Mouse (Mus musculus): ENCODE measurements at regions not wholly inside any gene's neighbourhood (a gene's known extent, or its start where the extent isn't known, plus 50 kb on each side); places are given as distances from the start of the nearest gene placed in this dataset.
A peak's percentile ranks its signal among the peaks of the same experiment; 100 is the strongest.

DNA sequence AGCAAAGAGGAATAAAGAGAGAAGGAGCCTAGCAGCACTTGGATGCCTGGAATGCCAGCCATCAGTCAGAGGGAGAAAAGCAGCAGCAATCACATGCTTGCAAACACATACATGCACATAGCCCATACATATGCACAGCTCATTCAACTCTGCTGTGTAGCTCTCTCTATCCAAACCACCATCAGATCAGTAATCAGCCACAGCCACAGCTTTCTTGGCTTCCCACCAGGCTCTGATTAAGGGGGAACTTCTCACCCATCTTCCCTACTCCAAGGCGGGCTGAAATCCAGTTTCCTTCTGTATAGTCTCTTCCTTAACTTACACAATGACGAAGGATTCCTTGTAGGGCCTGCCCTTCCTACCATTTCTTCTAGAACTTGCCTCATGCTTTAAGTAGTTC, 229.8 kb upstream of the Ncam1 start:
- no peak for DNase-seq (ENCODE audit: low spot score in 2 of 2)

DNA sequence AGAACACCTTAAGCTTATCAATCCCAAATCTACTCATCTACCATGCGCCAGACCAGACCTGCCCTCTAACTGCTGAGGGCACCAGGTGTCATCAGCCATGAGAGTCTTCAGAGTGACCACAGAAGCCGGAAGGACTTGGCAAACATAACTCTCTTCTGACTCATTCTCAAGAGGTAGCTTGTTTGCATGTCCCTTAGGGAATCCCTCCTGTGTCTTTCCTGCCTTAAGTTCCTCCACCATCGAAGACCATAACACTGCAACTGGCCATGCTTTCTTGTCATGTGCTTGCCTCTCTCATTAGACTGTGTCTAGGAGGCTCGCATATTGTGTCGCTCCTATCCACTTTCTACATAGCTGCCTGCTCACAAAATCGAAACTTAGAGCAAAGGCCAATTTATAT, 226.1 kb upstream of the Ncam1 start:
- DNase-seq (ENCODE audit: low spot score in 2 of 2) = no peak

DNA sequence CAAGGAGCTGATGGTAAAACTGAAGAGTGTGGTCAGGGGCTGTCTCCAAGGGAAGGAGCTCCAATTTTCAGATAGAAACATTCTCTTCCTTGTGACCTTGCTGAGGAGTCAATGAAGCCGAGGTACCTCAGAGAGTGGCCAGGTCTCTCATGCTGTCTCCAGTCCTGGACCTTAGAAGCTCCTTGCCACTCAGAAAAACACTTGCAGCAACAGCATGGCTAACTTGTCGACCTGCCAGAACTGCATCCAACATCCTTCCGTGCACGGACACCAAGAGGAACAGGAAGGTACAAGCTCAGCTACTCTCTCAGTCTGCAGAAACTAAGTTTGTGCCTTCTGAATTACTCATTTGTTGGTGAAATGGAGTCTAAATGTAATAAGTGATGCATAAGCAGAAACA, 214.9 kb upstream of the Ncam1 start:
- DNase-seq (ENCODE audit: low spot score in 2 of 2) = no peak

DNA sequence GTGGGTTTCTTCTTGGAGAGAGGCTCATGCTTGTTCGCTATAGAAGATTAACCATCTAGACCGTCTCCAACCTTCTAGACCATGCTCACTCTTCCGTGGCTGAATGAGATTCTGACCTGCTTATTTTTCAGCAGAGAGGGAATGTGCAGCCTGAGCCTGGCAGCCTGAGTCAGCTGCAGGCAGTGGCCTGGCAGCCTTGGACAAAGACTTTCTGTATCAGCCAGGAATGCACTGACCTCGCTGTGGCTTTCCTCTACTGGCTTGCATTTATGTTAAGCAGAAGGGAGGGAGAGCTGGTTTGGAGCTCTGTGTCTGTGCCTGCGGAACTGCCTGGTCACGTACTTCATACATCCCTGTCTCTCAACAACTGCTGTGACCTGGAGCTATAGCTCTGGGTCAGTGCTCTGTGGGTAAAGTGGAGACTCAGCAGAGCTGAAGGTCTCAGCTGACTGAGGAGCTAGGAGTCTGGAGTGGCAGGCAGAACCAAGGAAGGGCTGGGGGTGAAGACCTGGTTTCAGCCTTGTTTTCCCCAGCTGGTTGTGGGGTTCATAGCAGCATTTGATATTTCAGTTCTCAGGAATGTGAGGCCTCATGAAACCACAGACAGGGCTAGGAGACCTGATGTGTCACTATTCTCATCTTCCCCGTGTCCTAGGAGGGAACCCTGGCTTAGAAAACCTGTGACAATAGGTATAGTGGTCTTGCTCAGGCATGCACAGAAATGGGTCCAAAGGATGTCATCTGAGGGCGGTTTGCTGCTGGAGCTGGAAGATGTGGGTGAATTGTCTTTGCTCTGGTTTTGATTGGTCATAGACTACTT, 207.2 kb upstream of the Ncam1 start:
- peak in 1 of 2 experiments; percentile 13 for DNase-seq (ENCODE audit: low spot score in 2 of 2)

DNA sequence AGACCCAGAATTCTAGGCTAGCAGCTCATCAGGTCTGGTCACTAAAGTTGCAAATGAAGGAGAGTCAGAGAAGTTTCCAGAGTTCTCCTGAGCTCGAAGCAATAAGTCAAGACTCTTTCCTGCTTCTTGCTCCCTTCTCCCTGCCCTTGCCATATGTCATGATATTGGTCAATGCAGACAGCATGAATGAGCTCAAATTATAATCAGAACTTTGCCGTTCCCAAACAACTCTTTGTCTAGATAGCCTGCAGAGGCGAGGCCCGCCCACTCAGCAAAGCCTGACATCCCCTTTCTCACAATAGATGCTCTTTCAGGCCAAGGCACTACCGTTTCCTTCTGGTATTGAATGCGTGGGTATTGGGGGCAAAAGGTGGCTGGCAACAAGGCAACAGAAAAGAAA, 204.0 kb upstream of the Ncam1 start:
- DNase-seq (ENCODE audit: low spot score in 2 of 2) = no peak

- no peak for DNase-seq (ENCODE audit: low spot score in 2 of 2)
Observed at GRCm38 (mm10) chr9:50000497-50001404, 202.0 kb upstream of the Ncam1 start.

DNA sequence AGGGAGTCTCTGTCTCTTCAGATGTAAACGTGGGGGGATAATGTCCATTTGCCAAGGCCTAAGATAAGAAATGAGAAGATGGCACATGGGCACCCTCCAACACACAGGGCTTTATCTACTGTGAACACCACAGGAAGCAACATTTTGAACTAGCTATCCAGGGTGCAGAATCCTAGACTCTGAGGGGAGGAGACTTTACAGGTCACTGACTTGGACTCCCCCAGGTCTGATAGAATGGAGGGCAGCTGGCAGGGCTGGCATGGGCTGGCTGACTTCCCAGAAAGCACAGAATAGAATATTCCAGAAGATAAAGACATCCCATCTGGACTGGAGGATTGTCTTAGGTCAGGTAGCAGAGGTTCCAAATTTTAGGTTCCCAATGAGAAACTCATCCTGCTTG, 201.2 kb upstream of the Ncam1 start:
- no peak for DNase-seq (ENCODE audit: low spot score in 2 of 2)

DNA sequence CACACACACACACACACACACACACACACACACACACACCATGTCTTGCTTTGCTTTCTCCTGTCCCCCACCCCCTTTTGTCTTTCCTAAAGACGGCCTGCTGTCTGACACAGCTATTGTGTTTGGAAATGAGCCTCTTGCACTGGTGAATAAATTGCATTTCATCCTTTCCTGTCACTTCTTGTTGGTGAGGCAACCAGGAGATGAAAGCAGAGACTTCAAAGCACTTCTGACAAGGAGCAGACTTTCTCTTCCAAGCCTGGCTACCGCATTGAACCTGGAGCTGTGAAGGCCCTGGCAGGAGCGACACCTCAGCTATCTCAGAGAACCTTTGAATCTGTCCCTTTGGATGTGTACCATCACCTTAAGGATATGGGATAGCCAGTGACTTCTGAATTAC, 199.4 kb upstream of the Ncam1 start:
- no peak for DNase-seq (ENCODE audit: low spot score in 2 of 2)

DNA sequence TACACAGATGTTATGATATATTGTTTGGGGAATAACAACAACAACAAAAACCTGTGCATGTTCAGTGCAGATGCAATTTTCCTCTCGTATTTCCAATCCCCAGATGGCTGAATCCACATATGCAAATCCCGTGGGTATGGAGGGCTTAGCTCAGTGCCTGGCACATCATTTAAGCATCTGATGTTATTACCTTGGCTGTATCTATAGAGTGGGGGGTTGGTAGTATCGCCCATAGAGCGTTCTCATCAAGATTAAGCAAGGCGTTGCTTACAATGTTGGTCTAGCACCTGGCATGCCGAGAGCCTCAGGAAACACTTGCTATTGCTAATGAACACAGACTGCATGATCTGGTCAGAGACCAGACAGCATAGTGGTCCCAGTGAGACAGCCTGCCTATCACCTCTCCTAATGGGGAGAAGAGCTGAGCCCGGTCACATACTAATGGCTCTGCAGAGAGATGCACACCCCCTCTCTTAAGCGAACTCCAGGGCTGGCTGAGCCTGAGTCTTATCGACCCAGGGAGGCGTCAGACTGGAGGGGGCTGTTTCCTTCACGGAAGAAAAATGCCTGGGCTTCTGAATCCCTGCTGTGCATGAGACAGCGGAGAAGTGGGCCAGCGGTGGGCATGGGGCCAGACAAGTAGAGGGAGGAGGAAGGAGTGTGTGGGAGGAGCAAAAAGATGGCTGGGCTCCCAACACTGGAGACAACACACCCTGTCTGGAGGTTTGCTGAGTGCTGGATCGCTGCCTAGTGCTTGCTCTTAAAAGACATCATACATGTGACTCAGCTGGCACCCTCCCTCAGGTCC, 190.9 kb upstream of the Ncam1 start:
- peak; percentile 62 to 78 for DNase-seq (ENCODE audit: low spot score in 2 of 2)

DNA sequence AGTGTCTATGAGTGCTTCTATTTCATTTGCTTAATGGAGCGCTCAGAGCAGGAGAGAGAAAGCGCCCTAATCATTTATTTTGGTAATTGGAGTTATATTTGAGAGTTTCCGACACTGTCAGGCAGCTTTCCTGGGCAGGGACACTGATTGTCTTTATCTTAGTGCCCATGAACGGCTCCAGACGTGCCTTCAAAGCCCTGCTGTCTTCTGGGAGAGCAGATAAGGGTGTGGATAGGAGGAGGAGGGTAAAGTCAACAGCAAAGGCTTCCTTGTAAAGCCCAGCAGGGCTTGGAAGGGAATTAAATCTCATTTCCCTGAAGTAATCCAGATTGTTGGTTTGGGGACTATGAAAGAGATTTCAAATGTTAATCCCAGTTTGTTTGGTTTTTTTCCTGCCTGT, 189.3 kb upstream of the Ncam1 start:
- DNase-seq (ENCODE audit: low spot score in 2 of 2) = no peak

DNA sequence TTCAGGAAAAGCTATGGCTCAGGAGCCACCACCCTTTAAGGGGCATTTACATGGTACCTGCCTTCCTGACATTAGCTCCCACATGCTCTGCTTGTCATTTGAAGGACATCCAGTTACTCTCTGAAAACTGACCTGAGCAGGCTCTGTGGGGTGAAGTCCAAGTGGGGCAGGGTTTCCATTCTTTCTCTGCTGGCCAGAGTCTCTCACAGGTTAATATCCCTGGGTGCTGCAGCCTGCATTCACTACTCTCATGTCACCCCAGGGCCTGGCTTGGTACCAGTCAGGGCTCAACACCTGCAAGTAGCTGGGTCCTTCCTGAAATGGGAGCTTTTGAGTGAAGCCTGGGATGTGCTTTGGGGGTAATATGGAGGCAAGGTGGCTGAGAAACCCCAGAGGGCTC, 188.8 kb upstream of the Ncam1 start:
- DNase-seq (ENCODE audit: low spot score in 2 of 2) = no peak

GRCm38 (mm10) chr9:49980344-49981207, 181.9 kb upstream of the Ncam1 start:
- peak; percentile 58 to 61 for DNase-seq (ENCODE audit: low spot score in 2 of 2)

- peak; percentile 46 to 65 for DNase-seq (ENCODE audit: low spot score in 2 of 2)
Observed at GRCm38 (mm10) chr9:49975938-49976671, 177.4 kb upstream of the Ncam1 start.

DNA sequence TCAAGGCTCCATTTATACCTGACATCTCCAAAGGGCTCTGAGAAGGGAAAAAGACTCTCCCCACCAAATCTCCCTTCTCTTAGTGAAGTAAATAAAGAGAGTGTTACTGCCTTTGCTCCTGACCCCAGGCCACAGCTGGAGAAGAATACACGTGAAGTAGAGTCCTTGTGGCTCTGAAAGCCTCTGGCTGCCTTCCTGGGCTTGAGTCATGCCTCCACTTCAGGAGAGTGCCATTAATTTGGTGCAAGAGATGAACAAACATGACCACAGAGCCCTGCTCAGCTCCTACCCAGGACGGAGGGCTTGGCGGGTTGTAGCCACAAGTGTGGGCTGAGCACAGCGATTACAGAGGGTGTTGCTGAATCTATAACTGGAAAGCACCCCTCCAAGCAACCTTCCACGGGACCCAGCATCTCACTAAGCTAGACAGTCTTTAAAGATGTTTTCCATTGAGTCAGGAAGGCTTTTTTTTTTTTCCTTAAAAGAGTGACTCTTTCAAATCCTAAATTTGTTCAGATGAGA, 175.3 kb upstream of the Ncam1 start:
- no peak for DNase-seq (ENCODE audit: low spot score in 2 of 2)

DNA sequence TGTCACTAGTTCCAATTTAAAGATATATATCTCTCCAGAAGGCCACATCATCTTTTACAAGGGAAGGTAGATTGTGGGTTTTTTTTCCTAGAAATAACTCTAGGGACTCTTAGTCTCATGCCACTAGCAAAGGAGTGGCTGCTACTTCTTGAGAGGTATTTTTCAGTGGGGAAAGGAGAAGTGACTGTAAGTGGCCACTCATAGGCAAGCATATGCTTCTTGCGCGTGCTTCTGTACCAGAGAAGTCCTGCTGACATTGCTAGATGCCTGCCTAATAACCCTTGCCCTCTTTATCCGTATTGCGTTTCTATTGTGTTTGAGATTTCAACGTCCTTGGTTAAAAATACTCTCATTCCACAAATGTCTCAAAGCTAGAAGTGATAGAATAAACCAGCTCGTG, 170.7 kb upstream of the Ncam1 start:
- DNase-seq (ENCODE audit: low spot score in 2 of 2) = no peak

DNA sequence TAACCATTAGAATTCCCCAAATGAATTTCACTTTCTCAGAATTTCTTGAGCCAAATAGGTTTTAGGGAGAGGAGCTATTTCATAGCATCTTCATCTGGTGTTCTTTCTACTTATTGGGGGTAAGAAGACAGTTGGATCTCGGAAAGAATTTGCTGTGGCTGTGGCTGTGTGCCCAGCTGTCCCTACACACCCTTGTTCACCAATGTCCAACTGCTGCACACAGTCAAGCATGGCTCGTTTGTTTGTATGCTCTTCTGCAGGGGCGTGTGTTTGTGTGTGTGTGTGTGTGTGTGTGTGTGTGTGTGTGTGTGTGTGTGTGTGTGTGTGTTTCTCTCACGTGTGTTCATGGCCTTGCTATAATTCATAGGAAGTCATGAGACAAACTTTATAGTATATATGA, 165.9 kb upstream of the Ncam1 start:
- DNase-seq (ENCODE audit: low spot score in 2 of 2) = no peak

GRCm38 (mm10) chr9:49962561-49963071, 163.9 kb upstream of the Ncam1 start:
- no peak for DNase-seq (ENCODE audit: low spot score in 2 of 2)

DNA sequence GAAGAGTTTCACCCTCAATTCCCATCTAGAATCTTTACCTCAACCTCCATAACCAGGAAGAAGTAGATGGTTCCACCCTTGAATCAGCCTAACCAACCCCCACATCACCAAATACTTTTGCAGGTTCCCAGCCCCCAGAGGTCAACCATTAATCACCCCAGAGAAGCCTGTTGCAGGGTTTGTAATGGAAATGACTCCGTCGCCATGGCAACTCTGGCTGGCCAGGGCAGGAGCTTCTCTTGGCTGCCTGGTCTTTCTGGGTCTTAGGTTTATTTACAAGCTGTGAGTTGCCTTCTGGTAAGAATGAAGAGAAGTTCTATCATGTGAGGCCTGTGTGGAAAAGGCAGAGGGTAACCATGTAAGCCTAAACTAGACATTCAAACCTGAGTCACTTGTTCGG, 163.2 kb upstream of the Ncam1 start:
- DNase-seq (ENCODE audit: low spot score in 2 of 2) = peak in 1 of 2 experiments; percentile 16

DNA sequence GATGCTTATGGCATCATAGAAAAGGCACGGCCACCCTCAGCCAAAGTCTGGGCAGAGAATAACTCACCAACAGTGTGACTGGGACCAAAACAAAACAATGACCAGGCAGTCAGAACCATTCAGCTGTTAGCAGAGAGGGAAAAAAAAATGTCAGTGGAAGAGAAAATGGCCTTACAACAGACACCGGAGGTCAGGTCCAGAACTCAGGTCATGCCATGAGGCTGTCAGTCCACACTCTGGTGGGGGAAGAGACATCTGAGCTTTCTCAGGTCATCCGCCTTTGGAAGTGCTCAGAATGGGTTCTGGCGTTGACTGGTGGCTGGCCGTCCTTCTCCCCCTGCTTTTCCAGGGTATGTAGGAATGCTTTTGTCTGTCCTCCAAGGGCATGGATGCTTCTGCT, 162.6 kb upstream of the Ncam1 start:
- no peak for DNase-seq (ENCODE audit: low spot score in 2 of 2)

Data from layer of hippocampus, postnatal 14 days (tissue).